Mouse (Mus musculus): ENCODE measurements around the gene Spata18. TPM values are rescaled to one million over a fixed set of nuclear protein-coding genes. Genes with fewer than 3 reads are reported as not detected.

The Spata18 gene
- total RNA-seq (2022), result under 1 TPM; 0.22 to 0.37 (median 0.33) TPM

DNA sequence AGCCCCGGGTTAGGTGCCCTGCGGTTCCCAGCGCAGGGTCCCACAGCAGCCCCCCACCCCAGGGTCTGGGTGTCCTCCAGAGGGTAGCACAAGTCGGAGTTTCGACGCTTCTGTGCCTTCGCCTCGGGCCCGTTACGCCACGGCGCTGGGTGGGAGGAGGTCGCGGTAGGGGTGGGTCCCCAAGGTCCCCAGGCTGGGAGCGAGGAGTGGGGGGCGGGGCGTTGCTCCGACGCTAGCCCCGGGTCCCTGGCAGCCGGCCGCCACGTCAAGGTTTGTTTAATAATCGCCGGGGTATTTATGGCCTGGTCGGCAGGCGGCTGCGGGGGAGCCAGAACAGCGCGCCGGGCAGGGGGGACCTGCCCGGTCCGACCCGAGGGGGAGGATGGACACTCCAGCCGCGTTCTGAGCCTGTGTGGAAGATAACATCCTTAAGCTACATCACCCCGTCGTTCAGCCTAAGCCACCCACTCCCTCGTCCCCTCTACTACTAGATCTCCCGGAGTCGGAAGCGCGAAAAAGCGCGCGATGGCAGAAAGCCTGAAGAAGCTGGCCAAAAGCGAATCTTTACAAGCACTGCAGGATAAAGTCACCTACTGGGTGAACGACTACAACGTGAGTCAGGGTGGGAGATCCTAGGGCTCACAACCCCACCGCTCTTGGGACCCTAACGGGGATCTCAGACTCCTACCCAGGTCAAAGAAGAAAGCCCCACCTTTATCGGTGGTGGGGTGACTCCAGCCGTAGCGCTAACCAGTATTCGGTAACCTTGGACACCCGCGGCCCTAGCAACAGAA lies at the start of gene Spata18:
Gene Spata18 (plus strand): TSS at position 319 of the 794 bp plus-strand sequence.
- no peak for DNase-seq (ENCODE audit: low spot score)

DNA sequence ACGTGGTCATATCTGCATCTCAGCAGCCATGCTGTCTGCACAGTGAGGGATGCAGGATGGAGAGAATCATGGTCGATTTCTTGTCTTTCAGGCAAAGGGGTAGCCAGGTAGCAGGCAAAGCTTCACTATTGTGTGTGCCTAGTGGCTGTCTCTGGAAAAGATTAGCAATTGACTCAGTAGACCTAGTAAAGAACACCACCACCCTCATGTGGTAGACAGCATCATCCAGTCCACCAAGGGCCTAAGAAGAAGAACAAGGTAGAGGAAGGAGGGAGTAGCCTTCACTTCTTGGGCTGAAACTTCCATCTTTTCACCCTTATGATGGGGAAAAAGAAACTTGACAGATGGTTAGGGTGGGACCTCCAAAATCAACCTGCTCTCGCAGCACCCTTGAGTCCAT lies 48.3 kb upstream of the Spata18 start:
- DNase-seq (ENCODE audit: low spot score), result no peak

DNA sequence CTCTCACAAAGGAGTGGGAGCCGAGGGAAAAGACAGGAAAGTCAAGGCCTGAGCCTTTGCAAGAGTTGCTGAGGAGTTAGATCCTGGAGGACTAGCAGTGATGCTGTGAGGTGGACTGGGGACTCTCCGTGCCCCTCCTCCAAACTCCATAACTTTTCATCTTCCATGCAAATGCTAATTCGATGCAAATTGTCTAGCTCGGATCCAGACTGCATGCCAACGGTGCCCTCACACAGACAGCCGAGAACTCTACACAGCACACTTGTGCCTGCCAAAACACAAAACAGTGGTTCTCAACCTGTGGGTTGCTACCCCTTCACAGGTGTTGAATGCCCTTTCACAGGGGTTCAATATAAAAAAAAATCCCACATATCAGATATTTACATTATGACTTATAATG lies 46.6 kb upstream of the Spata18 start:
- no peak for DNase-seq (ENCODE audit: low spot score)

DNA sequence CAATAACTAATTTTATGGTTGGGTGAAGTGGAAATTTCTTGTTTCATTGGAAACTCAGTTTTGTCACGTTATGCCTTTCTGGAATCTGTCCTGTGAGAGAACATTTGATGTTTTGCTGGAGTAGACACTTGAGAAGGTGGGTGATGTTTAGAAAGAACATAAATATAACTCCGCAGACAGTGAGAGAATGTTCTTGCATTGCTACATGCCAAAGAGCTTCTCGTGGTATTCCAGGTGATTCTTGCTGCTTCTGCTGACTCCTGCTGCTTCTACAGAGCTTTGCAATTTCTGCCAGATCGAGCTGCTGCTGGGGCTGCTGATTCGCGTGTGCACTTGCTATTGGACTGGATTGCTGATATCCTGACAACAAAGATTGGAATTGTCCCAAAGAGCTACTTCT lies 46.2 kb upstream of the Spata18 start:
- no peak for DNase-seq (ENCODE audit: low spot score)

DNA sequence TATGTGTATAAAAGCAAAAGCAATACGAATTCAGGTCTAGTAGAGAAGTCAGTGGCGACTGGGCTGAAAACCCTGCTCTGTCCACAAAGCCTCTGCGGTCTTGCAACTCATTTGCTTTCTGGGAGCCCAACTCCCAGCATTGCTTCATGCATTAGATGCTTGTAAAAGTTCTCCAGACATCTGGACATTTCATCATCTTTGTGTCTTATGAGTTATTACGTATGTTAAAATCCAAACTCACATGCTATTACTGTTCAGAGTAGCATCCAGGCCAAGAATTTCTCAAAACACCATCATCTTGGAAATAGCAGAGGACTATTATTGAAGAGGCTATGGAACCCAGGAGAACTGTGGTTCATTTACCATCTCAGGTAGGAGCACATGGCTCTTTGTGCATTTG lies 40.1 kb upstream of the Spata18 start:
- no peak for DNase-seq (ENCODE audit: low spot score)

DNA sequence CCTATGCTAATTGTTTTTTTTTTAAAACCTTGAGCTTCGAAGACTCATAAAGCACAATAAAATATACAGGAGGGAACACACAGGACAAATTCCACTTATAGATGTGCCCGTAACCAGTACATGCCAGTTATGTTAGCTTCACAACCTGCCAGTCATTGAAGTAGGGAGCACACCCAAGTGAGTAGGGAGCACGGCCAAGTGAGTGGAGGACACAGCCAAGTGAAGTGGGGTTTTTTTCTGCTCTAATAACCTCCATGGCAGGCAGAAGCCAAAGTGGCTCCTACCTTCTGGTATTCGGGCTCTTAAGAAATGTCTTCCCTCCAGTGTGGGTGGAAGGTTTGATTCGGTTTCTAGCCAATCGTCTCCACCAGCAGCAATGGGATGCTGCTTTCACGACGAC lies 37.9 kb upstream of the Spata18 start:
- DNase-seq (ENCODE audit: low spot score), result no peak

DNA sequence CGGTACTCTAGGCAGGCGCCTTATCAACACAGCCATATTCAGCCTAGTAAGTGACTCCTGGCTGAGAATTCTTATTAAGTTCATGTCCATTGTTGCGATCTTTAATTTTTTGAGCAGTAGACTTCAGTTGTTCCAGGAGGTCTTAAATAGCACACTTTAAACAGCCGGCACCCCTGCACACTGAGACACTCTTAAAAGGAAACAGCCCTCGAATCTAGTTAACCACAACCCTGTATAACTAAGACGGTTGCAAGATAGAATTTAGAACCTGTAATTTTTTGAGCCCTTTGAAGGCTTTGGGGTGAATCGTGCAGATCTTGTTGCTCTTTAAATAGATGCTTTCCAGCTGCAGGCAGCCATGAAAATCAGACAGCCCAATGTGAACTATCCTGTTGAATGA lies 36.0 kb upstream of the Spata18 start:
- no peak for DNase-seq (ENCODE audit: low spot score)

DNA sequence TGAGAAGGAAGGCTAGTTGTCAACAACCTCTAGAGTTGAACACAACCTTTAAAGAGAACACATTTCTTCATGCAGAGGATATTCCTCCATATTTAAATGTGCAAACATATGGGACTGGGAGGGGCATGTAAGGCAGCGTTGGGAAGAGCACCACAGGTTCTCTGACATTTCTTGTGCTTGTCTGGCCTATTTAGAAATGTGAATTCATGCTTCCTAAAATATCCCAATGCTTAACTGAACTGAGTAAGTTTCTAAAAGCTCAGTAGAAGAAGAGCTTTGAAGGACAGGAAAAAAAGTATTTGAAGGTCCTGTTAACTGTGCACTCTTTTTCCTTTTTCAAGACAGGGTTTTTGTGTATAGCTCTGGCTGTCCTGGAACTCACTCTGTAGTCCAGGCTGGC lies 32.2 kb upstream of the Spata18 start:
- no peak for DNase-seq (ENCODE audit: low spot score)

DNA sequence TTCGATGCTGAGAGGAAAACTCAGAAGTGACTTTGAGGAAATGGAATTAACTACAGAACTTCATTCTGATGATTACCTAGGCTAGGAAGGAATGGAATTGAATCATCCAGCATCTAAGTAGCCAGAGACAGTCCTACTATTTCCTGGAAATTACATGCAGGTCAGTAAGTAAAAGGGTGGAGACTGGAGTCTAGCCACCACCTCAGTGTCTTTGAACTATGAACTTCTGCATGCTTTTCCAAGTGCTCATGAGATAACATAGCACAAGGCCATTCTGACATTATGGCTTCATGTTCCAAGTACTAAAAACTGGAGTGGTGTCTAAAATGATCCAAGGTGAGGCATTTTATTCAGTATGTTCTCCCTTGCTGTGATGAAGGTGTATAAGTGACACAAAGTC lies 25.7 kb upstream of the Spata18 start:
- no peak for DNase-seq (ENCODE audit: low spot score)

DNA sequence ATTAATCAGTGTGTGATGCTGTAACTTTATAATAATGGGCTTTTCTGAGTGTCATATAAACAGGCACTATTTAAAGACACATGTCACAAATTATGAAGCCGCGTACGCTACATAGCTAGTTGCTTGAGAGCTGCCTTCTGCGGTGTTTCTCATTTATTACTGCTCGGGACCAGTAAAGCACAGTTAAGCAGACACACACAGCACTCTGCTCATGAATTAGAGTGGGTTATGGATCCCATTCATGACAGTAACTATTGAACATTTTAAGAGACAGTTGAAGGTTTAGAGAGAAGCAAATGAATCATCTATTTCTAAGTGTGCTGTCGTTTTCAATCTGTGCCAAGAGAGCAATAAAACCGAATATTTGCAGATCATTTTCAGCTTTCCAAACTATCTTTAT lies 24.3 kb upstream of the Spata18 start:
- DNase-seq (ENCODE audit: low spot score), result no peak

DNA sequence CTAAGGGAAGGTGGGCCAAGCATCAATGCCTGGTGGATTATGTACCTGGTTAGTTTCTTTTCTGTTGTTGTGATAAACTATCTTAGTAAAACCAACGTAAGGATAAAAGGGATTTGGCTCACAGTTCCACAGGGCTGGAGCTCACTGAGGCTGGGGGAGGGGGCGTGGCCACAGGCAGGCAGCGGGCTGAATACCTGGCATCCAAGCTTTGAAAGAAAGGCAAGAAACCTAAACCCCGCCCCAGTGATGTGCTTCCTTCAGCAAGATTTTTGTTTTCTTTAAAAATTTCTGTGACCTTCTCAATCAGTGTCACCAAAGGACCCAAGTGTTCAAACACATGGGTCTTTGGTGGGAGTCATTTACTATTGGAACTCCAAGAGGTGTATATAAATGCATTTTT lies 23.6 kb upstream of the Spata18 start:
- DNase-seq (ENCODE audit: low spot score), result no peak

DNA sequence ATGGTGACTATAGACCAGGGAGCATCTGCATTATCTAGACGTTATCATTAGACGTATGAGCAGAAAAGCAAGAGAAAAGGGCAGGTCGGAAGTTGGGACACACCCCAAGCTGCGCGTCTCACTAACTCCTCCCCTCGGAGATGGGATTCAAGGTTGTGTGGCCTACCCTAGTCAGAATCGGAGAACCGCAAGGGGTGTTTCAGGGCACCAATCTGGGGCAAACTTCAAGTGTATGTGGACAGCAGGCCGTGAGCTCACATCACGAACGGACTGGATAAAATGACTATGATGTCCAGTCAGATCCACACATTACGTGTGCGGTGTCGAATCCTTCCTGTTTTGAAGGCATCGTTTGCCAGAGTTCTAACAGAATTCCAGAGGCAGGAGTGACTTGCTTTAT lies 23.2 kb upstream of the Spata18 start:
- no peak for DNase-seq (ENCODE audit: low spot score)

DNA sequence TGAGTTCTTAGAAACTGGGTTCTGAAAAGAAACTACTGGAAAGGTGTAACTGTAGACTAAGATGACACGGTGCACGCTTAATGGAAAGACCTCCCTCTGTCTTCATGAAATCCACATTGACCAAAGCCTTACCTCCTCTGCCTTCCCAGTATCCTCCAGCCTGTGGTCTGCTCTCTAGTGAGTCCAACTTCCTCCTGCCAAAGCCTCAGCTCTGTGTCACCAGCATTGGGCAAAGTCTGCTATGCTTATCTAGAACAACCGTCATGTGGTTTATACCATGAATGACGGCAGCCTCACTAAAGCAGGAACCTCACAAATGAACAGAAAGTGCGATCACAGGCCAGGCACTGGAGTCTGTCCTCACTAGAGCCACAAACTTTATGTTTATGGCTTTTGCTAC lies 21.0 kb upstream of the Spata18 start:
- no peak for DNase-seq (ENCODE audit: low spot score)

DNA sequence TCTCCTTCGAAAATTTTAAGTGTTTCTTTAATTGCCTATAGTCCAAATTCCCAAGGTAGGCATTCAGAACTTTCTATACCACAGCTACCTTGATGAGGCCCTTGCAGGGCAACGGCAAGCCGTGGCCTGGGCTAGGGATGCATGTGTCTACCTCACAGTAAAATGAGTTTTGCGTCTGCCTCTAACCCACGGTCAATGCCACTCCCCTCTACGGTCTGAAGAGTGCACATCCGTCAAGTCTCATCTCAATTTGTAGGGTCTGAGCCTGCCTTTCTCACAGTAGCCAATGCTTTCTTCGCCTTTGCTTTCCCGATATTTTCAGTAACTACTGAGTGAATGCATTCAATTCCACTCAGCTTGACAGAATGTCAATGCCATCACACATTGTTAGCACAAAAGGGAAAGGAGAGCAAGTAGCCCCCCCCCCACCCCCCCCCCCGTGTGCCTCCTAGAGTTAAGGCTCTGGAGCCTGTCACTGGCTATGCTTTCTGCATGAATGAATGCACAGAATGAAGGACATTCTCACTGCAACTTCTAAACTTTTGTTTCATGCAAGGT lies 20.1 kb upstream of the Spata18 start:
- no peak for DNase-seq (ENCODE audit: low spot score)

DNA sequence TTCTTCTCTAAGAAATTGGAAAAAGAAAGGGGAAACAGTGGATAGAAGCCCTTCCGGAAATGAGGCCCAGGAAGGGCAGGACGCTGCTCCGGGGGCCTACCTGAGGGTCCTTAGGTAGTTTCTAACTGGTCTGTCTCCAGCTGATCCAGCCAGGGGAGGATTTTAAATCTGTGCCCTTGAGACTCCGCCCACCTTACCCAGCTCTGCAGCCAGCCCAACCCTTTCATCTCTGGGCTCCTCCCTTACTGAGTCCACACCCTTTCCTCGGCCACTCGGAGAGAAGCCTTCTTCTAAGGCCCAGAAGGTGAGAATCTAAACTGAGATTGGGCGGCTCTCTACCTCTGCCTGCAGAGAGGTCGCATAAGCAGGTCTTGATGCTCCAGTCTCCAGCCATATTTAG lies 18.9 kb upstream of the Spata18 start, which contains the start of gene Lrrc66:
Gene Lrrc66 (minus strand): TSS at position 236 of the 400 bp plus-strand sequence.
- DNase-seq (ENCODE audit: low spot score), result no peak

DNA sequence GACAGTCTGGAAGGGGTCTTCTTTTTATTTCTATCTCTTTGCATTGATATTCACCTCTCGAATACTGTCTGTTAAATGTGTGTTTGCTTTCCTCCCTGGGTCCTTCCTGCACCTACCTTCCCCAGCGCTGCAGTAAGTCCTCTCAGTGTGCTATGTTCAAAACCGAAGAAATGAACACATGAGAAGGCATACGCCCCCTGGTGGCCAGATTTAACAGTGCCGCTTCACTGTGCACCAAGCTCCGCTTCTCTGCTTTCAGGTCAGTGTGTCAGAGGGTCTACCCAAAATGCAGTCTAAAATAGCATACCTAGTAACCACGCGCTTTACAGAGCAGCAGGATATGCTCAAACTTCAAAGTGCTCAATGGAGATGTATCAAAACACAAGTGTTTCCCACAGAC lies 18.0 kb upstream of the Spata18 start:
- peak; percentile 63 for DNase-seq (ENCODE audit: low spot score)

DNA sequence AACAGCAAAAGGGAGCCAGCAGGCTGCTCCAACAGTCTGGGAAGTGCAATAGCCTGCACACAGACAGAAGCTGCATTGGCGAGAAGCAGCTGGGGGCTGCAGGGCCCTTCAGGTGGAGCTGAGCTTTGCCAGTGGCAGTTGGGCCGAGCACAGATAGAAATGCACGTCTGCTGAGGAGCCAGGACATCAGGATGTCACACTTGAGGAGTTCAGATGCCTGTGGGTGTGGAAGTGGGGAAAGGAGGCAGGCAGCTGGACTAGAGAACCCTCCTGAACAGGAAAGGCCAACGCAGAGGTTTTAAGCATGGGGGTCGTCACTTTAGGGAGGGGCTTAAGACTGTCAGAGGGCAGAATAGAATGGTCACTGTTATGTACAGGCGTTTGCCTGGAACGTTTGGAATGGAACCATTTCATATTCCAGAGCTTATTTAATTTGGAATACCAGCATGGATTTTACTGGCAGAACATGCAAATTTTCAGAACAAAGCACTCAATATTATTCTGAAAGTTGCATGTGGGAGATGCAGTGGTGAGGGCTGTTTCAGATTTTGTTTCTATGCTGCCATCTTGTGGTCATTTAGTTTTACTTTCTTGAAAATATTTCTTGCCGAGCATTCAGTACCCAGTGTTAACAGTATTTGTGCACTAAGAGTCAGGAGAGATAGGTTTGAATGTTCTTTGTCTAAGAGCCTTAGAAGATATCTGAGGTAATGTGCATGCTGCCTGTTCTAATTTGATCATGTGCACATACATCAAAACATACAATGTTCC lies 13.7 kb upstream of the Spata18 start:
- DNase-seq (ENCODE audit: low spot score), result peak; percentile 52

DNA sequence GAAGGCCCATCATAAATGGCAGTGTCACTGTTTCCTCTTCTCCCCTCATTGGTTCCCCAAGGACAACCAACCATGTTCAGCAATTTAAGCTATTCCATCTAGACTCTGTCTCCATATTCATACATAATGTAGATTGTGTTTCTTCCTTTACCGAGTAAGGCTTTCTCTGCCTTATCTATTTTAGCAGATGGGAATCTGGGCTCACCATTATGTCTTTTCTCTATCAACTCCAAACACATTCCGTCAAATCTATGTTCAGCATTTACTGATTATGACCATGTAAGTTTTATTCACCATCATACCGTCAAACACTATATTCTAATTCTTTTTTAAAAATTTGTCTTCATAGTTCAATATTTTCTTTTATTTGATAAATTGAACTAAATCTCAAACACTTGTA lies 10.1 kb upstream of the Spata18 start:
- no peak for DNase-seq (ENCODE audit: low spot score)

DNA sequence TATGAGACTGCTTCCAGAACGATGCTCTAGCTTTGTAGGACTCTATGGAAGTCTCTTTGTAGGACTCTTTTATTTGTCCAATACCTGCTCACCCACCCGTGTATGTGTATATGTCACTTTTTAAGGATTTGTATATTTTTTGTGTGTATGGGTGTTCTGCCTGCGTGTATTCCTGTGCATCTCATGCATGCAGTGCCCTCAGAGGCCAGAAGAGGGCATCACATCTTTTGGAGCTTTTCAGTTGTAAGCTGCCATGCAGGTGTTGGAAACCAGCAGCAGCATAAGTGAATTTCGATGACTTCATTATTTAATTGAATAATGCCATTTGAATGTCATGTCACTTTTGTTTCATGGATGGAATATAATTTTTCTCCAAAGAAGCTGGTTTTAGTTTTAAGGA lies 9.1 kb upstream of the Spata18 start:
- DNase-seq (ENCODE audit: low spot score), result no peak

DNA sequence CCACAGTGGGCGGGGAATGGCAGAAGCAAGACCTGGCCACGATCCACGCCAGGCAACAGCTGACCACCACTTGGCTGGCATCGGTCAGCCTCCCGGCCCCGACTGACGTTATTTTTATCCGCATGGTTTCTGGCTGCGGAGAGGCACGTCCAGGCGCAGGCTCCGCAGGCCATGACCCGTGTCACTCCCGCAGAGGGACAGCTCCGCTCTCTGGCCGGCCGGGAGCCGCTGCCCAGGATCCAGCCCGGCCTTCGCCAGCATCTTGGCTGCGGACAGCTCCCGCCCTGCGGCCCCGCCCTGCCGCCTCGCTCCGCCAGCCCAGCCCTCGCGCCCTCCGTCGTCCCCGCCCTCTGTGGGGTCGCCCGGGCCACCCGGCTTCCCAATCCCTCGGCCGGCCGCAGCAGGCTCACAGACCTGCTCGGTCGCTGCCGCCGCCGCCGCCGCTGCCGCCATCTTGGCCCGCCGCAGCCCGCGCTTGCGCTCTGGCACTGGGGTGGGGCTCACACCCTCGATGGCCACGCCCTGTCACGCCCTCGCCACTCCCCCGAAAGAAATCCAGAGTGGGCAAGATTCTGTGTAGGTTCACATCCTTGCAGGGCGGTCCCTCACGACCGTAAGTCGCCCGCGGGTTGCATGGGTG lies 3.8 kb upstream of the Spata18 start, which contains the start of gene Sgcb:
Gene Sgcb (minus strand): TSS at position 530 of the 640 bp plus-strand sequence.
- DNase-seq (ENCODE audit: low spot score), result peak; percentile 89

DNA sequence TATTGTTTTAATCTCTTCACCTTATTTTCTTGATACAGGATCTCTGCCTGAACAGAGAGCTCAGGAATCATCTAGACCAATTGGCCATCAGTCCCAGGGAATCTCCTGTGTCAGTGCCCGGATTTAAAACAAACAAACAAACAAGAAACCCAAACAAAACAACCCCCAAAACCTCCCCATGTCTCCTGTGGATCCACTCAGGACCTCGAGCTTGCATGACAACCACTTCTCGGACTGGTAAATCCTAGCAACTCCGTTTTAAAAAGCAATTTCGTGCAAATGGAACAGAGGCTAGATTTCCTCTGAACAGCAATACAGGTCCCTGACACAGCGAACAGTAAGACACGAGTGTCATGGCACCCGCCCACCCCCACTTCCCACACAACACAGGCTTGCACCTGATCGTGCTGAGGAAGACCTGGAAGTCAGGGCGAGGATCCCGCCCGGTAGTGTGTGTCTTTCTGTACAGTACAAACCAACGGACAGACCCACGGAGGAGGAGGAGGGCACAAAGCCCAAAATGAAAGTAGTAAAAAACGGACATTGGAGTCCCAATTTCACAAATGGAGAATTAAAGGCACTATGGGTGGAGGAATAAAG lies 714 bp upstream of the Spata18 start:
- no peak for DNase-seq (ENCODE audit: low spot score)

DNA sequence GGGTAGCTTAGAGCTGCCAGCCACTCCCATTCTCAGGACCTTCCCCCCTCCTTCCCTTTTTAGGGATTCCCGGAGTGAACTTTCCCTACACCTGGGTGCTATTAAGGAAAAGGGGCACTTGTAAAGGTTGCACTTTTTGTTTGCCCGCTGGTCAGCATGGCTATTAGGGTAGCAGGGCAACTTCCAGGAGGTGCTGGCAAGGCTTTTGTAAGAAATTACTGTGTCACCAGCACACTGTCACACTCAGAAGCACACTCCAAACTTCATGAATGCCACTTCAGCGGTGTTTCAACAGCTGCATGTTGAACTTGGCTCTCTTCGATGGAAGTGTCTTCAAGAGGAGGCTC lies 649 bp downstream of the Spata18 start:
- DNase-seq (ENCODE audit: low spot score), result no peak

All from heart, adult 8-10 months (tissue).